Mouse (Mus musculus): ENCODE measurements around the gene Tspan14.

DNA sequence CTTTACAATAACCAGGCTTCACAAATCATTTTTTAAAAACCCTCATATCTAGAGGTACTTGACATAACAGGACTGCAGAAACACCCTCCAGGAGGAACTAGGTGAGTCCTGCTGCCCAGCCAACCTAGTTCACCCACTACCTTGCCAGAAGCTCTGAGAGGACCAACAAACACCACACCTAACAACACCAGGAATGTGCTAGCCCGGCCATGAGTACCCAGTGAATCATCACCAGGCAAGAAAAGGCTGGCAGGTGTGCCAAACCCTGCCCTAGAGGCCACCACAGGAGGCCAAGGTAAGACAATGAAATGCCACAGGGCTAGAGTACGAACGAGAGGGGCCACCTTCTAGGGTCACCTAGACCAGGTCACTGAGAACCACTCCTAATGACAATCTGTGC is 29.6 kb upstream of the Tspan14 start:
- no peak for TF ChIP-seq CTCF (IDR thresholded peaks at IDR 0.05; ENCODE audit: low read depth, low read length)
- TF ChIP-seq POLR2A (IDR thresholded peaks at IDR 0.05; ENCODE audit: insufficient read depth, low read length): no peak
- TF ChIP-seq EP300 (IDR thresholded peaks at IDR 0.05; ENCODE audit: insufficient read depth, low read depth, low read length): no peak

Data from ES-Bruce4 (cell line).